Mouse (Mus musculus) thymus, postnatal 4 days (tissue): ENCODE data around the gene Rcbtb2.
A peak's percentile ranks its signal among the peaks of the same experiment; 100 is the strongest.

Experiments used
- DNase-seq: peaks from one replicate; pipeline ENCODE4 v3.0.0; 2021

Gene Rcbtb2

DNA sequence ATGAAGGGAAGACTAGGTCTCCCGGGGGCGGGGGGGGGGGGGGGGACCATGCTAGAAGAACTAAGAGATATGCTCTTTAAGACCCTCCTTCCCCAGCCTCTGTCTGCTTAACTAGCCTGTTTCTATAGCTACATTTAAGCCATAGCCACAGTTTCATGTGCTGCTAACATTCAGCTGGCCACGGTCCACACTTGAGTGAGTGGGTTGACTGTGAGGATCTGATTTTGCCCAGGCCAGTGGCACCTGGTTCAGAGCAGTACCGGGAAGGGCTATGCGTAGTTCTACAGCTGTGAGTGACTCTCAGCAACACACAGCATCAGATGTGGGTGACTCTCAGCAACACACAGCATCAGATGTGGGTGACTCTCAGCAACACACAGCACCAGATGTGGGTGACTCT lies 38.5 kb downstream of the Rcbtb2 start:
- DNase-seq = no peak

DNA sequence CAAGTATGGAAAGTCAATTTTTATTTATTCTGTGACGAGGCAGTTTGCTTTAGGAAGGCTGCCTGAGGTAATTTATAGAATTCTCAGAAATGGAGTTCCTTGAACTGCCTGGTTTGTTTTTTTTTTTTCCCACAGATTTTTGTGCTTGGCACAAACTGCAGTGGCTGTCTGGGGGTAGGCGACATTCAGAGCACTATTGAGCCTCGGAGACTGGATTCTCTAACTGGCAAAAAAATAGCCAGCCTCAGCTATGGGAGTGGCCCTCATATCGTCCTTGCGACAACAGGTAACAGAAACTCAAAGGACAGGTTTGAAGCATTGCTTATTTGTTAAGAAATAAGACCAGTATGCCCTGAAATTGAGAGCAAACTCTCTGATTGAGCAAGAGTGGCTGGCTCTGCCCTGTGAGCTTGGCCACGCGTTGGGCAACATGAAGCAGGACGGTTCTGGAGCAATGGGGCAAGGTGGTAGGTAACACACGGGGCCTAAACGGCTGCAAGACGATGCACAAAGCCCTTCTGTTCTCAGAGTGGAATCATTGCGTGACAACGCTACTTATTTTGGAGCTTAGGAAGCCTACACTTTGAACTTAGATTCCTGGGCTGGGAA lies 39.5 kb downstream of the Rcbtb2 start:
- DNase-seq = no peak

DNA sequence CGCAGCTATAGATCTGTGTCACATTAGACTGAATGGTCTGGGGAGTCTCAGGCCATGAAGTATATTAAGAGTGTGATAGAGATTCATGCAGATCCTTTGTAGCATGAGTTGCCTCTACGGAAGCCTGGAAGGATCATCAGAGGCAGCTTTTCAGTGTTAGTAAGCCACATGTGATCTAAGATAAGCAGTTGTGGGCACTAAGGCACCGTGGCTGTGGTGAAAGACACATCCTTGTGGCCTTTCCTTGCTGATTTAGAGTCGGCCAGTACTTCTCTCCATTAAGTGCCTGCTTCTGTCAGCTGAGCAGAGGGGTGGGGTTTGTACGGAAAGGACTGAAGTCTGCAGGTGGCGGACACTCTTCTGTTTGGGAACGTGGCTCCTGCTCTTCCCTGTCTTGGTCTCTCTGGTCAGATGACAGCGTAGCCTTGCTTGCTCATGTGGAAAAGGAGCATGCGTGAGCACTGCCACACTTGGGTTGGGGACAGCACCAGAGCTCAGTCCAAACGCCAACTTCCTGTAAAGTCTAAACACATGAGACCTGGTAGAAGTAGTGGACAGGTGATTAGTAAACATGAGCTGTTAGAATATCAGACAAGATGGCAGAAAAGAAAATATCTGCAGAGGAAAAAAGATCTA lies 40.6 kb downstream of the Rcbtb2 start:
- no peak for DNase-seq

DNA sequence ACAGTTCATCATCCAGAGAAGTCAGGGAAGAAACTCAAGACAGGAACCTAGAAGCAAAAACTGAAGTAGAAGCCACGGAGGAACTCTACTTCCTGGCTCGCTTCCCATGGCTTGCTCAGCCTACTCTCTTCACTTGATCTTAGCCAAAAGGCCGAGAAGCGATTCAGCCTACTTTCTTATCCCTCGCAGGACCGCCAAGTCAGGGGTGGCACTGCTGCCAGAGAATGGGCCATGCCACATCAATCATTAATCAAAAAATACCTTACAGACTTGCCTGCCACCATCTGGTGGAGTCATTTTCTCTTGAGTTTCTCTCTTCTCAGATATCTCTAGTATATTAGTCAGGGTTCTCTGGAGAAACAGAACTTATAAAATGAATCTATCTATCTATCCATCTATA lies 42.3 kb downstream of the Rcbtb2 start:
- DNase-seq = no peak

DNA sequence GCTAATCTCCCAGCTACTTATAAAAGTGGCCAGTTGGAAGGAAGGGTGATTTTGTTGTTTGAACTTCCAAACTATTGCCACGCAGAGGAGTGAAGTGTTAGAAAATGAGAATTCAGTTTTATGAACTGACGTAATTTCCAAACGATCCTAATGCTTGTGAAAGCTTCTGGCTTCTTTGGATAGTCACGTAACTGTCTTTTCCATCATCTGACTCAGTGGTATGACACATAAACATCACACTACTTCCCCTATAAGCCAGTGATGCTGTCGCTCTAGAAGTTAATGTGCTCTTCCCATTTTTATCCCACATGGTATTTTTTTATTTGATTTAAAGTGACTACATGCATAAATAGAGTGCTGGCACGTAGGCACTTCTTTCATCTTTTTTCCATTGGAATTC lies 45.8 kb downstream of the Rcbtb2 start:
- DNase-seq = no peak

DNA sequence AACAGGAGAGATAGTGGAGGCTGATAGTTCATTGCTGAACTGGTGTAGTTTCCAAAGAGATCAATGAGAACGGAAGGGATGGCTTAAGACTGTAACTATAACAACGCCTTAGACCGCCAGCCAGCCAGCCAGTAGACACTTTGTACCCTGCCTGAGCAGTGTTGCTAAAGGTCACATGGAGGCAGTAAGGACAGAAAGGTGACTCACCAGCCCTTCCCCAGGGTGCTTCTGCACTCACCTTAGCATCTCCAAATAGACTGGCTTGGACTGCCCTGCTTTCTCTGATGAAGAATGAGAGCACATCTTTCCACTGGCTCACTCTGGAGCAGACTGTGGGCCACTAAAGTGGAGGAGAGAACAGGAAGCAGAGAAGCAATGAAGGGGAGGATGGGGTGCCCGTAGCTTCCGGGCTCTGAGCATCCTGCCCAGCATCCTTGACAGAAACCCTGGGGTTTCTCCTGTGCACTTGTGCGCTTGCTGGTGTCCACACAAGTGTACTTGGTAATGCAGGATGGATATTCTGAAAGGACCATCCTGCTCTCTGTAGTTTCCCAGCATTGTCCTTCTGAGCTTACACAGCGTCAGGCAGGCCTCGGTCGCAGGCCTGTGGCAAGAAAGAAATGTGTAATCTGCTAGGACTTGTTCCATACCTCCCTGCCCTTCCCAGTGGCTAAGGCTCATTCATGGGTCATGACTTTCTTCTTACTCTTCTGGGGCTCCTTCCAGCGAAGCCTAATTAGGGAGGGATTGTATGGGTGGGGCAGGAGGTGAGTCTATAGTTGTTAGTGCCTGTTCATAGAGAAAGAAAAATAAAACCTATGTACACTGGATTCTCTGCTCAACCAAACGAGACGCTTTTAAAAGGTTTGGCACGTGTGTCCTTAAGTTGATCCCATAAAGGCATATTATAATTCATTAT lies 47.3 kb downstream of the Rcbtb2 start:
- no peak for DNase-seq

DNA sequence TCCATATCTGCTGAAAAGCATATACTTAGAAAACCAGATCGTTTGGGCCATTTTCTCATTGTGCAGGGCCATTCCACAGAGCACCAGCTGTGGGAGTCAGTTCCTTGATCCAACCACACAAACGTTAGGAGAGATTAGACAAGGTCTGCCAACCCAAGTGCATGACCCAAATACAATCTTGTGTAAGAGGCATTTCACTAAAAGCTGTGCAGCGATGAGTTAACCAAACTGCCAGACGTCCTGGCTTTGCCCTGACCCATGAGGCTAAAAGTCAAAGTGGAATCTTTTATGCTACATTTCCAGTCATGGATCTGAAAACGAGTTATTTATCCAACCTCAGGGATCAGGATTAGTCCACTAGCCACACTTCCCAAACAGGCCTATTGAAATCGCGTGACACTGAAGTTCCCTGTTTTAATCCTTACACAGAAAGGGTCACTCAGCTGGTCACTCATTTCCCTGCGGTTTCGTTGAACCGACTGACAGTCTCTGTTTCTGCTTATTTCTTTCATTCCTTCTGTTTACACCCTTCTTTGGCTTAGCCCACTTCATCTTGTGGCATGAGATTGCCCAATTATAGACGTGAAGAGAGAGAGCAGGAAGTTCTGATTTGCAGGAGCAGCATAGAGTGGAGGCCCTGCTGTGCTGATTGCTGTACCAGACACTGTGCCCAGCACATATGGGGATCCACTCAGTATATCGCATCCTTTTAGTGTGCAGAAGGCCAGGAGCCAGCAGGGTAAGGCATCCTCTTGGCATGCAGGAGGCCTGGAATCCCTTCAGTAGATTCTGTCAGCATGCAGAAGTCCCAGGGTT lies 49.6 kb downstream of the Rcbtb2 start:
- no peak for DNase-seq

DNA sequence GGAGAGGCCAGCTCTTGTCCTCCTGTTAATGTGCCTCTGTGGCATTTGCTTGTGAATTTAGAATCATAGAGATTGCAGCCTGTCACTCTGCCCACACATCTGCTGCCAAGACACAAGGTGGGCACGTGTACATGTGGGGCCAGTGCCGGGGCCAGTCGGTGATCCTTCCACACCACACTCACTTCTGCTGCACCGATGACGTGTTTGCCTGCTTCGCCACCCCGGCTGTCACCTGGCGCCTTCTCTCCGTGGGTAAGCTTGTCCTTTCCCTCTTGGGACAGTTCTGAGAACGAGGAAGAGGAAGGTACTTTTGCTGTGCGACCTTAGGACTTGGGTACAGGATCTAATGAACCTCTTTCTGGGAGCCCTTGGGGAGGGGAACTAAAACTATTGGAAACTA lies 50.8 kb downstream of the Rcbtb2 start:
- DNase-seq = no peak

DNA sequence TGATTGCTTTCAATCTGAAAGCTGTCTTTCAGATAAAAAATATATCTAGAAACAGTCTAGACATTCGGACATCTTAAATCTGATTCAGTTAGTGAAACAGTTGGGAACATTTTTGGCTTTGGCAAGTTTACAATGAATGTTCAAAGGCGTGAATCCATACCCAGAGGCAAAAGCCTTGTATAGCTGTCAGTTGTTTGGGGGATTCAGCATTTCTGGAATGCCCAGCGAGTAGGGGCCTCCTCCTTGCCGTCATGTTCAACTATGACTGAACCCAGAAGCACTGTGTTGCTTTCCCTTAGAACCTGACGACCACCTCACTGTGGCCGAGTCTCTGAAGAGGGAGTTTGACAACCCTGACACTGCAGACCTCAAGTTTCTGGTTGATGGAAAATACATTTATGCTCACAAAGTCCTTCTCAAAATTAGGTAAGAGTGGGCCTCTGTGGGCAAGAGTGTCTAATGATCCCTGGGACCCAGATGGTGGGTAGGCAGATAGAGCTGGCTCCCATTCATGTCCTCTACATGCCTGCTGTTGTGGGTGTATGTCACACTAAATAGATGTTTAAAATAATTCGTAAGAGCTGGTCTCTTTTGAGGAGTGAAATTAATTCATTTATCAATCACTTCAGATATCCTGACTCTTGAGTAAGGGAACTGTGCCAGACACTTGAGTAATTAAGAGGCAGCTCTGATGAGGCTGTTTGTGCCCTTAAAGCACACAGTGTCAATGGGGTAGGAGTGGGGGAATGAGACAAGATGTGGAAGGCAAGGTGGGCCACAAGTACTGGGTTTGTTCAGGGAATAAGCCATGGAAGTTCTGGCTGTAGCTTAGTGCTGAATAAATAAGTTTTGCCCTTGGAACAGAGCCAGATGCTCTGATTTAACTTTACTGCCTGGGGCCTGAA lies 51.5 kb downstream of the Rcbtb2 start:
- DNase-seq = no peak

DNA sequence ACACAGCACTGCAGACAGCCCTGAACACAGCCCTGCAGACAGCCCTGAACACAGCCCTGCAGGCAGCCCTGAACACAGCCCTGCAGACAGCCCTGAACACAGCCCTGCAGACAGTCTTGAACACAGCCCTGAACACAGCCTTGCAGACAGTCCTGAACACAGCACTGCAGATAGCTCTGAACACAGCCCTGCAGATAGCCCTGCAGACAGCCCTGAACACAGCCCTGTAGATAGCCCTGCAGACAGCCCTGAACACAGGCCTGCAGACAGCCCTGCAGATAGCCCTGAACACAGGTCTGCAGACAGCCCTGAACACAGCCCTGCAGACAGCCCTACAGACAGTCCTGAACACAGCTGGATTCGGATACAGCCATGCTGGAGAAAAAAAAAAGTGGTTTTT lies 52.2 kb downstream of the Rcbtb2 start:
- DNase-seq = no peak

DNA sequence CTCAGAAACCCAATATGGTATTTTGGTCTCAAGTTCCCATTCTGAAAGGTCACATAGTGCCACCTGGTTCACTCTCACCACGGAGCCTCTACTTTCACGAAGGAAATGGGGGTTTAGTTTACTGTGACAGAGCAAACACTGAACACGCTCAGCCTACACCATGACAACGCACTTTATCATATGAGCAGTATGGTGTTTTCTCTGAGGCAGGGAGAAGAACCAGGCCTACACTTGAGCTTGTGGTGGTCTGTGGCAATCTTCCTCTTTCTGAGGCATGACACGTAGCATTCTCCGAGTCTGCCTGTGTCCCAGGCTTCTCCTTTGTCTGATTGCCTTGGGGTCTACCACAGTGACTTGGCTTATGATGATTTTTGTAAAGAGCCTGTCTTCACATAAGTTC lies 53.0 kb downstream of the Rcbtb2 start:
- peak; percentile 22 for DNase-seq

DNA sequence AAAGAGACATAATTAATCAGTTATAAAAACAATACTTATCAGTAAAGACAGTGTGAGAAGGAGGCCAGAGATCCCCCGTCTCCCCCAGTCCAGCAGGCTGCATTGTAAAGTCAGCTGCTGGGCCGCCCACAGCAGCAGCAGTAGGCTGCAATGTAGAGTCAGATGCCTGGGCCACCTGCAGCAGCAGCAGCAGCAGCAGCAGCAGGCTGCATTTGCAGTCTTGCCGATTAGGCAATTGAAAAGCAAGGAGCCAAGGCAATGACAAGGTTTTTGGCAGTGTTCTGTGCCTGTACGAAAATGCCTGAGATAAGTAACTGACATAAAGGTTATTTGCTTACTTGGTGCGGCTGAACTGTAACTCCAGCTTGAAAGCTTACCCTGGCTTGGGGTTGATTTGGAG lies 53.4 kb downstream of the Rcbtb2 start:
- DNase-seq = no peak

DNA sequence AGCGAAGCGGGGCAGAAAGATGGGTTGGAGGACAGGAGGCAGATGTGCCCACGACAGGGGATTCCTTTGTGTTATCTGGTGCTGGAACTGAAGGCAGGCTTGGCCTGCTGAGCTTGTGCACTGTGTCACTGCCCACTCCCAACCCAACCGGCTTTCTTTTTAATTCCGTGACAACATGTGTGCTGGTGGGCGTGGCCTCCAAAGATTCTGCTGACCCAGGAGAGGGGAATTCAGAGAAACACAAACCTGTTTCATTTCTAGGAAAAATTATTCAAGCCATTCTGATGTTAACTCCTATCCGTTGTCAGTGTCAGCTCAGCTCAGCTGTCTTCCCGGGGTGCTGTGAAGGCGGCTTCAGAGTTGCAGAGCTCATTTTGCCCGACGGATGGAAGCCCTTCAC lies 55.1 kb downstream of the Rcbtb2 start:
- no peak for DNase-seq

DNA sequence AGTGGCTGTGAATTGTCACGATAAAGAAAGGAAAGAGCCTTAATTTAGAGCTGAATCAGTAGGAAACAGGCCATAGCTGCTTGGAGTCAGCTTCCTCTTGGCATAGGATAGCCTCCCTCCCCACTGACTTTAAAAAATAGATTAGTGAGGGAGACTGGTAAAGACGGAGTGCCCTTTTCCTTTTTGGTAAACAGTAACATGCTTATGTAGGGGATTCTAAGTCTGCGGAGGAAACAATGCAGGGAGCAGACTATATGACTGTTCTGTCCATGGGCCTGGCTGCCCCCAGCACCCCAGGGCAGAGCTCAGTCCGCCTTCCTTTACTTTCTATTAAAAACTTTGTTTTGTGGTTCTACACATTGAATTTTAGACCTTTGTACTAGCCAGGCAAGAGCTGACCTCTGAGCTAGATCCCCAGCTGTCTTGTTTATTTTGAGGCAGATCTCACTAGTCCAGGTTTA lies 56.4 kb downstream of the Rcbtb2 start:
- no peak for DNase-seq

DNA sequence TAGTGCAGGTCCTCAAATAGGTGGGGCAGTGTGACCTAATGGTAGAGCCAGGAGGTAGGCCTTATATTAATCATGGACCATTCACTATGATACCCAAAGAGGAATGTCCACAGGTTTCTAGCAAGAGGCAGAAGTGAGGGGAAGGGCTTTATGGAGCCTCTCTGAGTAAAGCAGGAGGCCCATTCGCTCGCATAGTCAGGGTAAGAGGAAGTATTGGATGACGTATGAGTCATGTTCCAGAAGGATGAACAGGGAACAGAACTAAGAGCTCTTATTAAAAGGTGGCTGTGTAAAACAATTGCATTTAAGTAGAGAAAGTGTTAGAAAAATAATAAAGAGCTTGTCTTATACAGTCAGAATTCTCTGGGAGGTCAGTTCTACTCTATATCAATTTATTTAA lies 57.8 kb downstream of the Rcbtb2 start:
- no peak for DNase-seq

DNA sequence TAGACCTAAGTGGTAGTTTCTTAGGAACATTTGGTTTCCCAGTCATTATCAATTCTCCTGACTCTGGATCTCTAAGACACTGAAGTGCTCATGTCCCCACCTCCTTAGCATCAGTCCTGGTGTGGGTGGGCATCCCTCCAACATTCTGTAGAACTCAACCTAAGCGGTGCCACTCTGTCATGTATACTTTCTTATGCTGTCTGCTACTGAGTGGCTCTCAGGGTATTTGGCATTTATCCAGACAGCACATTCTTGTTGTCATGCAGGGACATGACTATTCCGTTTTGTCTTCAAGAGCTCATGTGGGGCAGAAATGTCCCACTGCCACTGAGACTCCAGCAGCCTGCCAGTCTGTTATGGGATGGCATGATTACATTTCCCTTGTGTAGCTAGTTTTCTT lies 58.3 kb downstream of the Rcbtb2 start:
- DNase-seq = no peak

DNA sequence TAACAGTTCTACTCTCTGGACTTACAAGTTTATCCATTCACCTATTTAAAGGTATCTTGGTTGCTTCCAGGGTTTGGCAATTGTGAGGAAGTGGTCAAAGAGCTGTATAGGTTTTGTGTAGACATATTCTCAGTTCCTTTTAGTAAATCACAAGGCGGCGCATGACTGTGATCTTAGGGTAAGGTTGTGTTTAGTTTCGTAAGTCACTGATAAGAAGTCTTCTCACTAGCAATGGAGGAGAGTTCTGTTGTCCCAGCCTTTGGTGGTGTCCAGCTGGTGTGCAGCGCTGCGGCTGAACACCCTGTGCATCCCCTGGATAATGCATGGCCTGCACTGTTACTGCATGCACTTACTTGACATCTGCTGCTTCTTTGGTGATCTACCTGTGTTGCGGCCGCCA lies 64.0 kb downstream of the Rcbtb2 start:
- no peak for DNase-seq

DNA sequence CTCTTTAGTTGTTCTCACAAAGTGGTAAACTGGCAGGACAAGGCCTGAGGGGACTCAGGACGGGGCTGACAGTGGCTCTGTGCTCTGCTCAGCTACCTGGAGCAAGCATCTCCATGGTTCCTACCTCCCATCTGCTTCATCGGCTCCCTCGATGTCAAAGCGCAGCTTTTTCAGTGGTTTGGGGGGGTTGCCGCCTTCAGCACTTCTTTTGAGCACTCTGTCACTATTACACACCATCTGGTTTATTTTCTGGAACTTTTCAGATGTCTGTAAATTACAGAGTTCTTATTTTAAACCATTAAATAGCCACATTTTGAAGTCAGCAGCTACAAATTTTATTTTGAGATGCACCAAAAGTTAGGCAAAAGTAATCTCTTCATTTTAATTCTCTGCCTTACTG lies 76.2 kb downstream of the Rcbtb2 start:
- no peak for DNase-seq

DNA sequence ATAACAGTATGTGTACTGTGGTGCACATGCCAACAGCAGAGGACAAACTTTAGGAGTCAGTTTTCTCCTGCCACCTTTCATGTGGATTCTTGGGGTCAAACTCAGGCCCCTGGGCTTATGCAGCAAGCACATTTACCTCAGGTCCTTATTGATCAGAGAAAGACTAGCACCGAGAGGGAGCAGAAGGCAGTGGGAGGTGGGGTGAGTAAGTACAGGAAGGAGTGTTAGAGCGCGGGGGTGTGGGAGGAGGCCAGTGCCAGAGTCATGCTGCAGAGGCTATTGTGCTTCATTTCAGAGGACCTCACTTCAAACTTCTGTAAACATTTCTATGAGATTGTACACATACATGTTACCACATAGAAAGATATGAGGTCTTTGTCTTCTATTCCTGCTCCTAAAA lies 78.6 kb downstream of the Rcbtb2 start:
- DNase-seq = no peak

DNA sequence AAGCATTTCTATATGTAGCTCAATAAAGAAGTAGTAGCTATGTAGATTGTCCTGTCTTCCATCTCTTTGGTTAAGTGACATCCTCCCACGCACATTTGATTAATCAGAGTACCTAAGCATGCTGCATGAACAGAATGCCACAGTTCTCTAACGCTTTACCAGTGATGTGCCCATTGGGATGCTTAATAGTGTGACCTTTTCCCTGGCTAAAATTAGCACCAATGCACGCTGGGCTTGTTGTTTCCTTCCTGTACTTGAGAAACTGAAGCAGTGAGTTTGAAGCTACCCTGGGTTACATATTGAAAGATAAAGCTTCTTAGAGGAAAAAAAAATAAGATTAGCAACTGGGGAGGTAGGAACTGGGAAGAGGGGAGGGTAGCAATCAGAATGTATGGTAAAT lies 81.2 kb downstream of the Rcbtb2 start:
- DNase-seq = no peak

DNA sequence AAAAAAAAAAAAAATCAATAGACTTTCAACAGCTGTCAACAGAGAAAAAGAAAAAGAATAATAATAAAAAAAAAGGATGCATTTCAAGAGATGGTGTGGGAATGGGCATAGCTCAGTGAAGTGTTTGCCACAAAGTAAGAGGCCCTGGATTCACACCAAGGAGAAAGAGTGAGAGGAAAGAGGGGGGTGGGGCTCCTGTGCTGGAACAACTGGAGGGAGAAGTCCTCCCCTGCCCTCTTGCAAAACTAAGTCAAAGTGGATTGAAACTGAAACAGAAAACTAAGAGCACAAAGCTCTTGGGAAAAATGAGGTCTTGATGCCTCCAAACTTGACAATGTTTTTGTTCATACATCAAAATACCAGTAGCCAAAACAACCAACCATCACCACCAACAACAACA lies 86.4 kb downstream of the Rcbtb2 start:
- no peak for DNase-seq

DNA sequence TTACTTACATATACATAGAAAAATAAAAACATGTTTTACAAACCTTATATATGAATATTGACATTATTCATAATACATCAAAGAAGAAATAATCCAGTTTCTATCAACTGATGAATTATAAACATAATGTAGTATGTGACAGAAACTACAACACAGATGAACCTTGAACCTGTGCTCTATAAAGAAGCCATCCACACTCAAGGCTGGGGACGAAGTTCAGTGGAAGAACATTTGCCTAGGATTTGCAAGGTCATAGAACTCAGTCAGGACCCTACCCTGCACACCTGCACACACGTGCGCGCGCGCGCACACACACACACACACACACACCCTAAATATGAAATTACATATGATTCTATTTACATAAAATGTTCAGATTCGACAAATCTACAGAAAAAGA lies 87.4 kb downstream of the Rcbtb2 start:
- no peak for DNase-seq
